Mouse (Mus musculus) MN1 (cell line): ENCODE data around the gene Dscaml1.

Experiments
- DNase-seq: peaks from one replicate; pipeline ENCODE4 v3.0.0-alpha.2; 2016; ENCODE audit warnings: low spot score

The Dscaml1 gene

DNA sequence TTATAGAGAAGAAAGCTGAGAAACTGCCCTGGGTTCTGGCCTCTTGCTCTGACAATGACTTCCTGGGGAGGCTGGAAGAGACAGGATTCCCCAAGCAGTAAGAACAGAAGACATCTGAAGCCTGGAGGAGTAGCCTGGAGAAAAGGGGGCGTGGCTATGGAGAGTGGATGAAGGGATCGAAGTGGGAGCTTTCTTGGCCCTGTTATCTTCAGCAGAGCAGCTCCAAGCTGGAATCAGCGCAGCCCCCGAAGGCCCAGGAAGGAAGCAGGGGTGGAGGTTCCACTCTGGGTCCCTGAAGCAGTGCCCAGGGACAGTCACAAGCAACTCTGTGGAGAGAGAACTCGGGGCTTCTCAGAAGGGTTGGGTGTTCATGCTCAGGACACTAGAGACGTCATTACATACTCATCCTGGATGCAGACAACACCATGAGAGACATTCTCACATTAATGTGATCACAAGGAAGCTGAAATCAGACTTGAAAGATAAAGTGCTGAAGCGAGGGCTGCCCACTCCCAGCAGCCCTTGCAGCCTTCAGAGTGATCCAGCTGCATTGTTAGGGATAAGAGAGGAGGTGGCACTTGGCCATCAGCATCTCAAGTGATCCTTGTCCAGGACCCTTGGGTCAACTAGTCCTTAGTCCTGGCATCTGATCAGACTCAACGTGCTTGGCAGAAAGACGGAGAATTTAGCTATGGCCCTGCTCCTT, 146.5 kb downstream of the Dscaml1 start:
- DNase-seq = peak; percentile 17

GRCm38 (mm10) chr9:45573493-45573815, 147.0 kb downstream of the Dscaml1 start:
- no peak for DNase-seq

DNA sequence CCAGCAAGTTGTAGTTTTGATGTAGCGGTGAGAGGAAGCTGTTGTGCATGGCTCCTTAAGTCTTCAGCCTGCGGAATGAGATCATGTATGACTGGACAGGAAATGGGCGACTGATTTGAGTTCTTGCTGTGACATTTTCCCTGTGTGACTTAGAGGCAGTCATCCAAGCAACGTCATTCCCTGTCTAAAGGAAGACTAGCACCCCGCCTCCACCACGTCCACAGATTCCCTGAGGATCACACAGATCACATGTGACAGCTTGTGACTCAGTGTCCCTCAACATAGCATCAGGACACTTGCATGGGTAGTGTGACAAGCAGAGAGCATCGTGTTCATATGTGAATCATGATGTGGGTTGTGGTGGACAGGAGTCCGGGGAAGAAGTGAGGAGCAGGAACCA, 147.6 kb downstream of the Dscaml1 start:
- DNase-seq = no peak

GRCm38 (mm10) chr9:45580069-45580795, 153.8 kb downstream of the Dscaml1 start:
- DNase-seq = no peak

GRCm38 (mm10) chr9:45586475-45586874, 160.0 kb downstream of the Dscaml1 start:
- DNase-seq = no peak

DNA sequence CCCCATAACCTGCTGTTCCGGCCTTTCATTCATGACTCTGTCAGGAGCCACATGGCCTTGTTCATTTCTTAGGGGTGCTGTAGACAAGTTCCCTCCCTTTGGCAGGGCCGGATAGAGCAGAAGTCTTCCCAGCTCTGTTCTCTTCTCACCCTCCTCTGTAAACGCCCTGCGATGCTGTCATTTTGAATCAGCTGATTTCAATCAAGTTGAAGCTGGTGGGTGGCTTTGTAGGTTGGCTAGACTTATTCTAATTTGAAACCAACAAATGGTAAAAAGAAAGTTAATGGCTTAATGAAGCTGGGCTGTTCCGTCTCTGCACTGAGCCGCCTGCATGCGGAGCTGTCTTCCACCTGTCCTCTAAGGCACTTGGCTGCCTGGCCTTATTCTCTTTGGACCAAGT, 161.3 kb downstream of the Dscaml1 start:
- DNase-seq = no peak

- DNase-seq = peak; percentile 50
Measured at GRCm38 (mm10) chr9:45589867-45590266, 163.4 kb downstream of the Dscaml1 start.

DNA sequence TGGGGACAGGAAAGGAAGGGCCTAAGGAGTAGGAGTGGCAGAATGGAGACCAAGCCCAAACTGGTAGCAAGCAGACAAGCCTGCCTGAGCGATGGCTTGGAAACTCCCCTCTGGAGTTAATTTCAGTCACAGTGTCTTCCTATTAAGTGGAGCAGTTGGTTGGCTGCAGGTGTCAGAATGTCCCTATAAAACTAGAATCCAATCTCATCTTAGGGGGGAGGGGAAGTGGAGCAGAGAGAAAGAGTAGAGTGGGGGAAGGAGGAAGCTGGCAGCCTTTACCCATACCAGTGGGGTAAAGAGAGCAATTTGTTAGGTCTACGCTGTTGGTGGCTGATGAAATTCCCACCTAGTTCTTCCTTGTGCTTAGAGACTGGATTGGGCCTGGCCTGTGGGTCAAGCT, 164.6 kb downstream of the Dscaml1 start:
- no peak for DNase-seq

GRCm38 (mm10) chr9:45592374-45592773, 165.9 kb downstream of the Dscaml1 start:
- peak; percentile 37 for DNase-seq

- DNase-seq = peak; percentile 61
Measured at GRCm38 (mm10) chr9:45598117-45598516, 171.7 kb downstream of the Dscaml1 start.

- no peak for DNase-seq
Measured at GRCm38 (mm10) chr9:45599377-45599776, 172.9 kb downstream of the Dscaml1 start.

GRCm38 (mm10) chr9:45607337-45607736, 180.9 kb downstream of the Dscaml1 start:
- no peak for DNase-seq

- DNase-seq = no peak
Measured at GRCm38 (mm10) chr9:45608097-45609031, 181.9 kb downstream of the Dscaml1 start.

DNA sequence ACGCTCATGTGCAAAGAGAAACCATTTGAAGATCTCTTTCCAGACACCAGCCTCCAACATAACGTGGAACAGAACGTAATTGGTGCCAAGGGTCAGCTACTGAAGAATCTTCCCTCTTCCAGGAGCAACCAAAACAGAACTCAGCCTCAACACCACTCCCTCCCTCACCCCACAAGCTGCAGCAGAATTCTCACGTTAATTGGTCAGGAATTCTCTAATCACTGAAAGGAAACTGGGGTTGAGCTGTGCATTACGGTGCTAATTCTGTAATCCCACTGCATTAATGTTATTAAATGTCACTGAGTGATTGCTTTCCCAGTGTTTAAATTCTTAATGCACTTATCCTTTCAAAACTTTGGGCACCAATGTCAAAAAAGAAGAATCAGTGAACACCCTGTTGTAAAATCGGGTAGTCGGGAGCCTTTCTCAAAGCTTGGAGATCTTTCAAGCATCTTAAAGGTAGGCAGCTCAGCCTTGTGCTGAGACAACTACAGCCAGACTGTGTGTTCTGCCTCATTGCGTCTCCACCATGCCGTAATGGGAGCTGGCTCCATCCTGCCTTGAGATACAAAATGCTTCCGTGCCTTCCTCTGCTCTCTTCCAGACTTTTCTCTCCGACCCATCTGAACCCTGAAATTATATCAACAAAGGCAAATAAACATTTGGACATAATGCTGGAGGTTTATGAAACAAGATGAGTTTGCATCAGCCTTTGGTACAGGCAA, 184.1 kb downstream of the Dscaml1 start:
- no peak for DNase-seq

GRCm38 (mm10) chr9:45614616-45615015, 188.2 kb downstream of the Dscaml1 start:
- no peak for DNase-seq

DNA sequence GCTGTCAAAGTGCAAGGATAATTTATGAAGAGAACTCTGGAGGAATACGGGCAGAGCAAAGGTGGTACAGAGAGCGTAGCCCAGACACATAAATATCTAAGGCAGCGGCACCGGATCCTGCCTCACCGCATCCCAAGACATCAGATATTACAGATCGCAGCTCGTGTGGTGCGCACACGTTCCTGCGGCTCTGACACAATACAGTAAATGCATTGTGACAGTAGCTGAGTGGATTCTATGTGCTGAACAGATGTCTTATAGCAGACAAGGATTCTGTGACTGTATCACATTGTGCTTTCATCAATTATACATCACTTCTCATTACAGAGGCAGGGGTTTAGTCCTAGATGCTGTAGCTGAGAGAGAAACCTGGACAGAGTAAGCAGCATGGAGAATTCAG, 191.5 kb downstream of the Dscaml1 start:
- no peak for DNase-seq

DNA sequence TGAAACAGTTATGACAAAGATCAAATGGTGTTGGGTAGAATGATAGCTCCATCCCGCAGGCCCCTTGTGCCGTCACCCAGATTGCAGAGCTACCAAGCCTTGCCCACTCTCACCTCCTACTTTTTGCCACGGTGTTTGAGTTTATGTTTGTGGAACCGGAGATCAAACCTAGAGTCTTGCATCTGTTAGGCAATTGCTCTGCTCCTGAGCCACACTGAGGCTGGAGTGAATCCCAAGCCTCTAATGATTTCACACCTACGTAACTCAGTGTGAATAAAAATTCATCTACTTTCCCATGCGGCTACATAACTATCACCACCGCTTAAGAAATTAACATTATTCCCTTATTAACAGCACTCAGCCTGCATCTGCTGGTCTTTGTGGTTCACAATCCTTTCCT, 192.0 kb downstream of the Dscaml1 start:
- DNase-seq = no peak

DNA sequence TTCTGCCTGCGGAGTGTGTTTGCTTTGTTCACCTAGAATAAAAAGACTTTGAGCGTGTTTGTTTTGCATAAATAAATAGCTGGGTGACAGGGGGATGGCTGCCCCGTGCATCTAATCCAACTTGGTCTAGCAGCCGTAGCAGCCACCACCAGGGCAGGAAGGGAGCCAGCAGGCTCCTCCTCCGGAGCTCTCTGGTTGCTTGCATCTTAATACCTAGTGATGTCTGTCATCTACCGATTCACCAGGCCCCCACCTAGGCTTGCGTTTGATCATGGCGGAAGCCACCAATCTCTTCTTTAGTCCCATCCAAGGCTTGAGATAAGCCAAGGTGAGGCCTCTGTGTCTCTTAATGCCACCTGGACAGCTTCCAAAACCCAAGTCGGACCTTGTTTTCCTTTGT, 193.6 kb downstream of the Dscaml1 start:
- DNase-seq = no peak

- no peak for DNase-seq
Measured at GRCm38 (mm10) chr9:45620920-45621319, 194.5 kb downstream of the Dscaml1 start.

DNA sequence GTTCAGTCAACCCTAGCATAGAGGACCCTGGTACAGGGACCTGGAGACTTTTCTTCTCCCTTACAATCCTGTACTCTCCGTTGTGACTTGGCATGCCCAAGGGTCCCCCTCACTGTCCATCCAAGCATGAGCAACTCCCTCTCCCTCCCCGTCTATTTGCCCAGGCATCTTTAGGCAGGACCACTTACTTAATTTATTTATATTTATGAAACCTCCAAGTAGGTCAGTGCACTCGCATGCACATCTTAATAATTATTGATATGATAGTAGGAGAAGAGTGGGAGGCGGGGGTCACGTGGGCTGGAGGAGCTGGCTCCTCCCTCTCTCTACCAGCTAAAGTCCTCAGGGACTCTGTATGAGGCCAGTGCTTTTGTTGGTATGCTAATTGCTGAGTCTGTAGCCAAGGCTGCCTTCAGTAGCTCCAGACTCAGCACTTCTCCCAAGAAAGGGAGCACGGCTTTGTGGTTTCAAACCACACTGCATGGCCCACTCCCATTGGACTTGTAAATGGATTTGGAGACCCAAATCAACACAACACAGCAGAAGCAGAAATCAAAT, 199.5 kb downstream of the Dscaml1 start:
- DNase-seq = no peak

DNA sequence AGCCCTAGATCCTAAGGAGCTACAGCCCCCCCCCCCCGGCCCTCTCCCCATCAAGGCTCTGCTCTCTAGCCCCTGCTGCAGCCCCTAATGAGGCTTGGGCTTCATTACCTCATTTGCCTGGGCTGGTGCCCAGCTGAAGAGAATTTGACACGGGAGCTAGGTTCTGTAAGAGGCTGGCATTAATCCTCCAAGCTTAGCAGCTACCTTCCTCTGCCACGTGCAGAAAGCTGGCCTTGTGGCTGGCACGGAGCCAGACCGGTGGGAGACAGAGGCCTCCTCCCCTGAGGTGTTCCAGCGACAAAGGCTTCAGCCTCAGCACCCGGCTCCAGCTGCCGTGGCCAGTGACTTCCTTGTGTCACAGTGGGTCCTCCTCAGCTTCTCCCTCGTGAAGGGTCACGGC, 206.1 kb downstream of the Dscaml1 start:
- peak; percentile 74 for DNase-seq

- DNase-seq = peak; percentile 70
Measured at GRCm38 (mm10) chr9:45633036-45633435, 206.6 kb downstream of the Dscaml1 start.
